Mouse (Mus musculus) megakaryocyte-erythroid progenitor cell, adult 5-6 weeks (primary cell): Measurements from ENCODE around the gene Iffo2. TPM values are rescaled to one million over a fixed set of nuclear protein-coding genes. Genes with fewer than 3 reads are reported as not detected.
"Not testable (repeated sequence)": the region's sequence is repeated elsewhere in the genome, so short reads cannot be mapped to it uniquely, and the experiment has no call there.

Source experiments
- ATAC-seq: replicated peaks from 2 replicates; pipeline ENCODE4 v1.8.0; 2016; ENCODE audit warnings: mild to moderate bottlenecking, inconsistent platforms; ENCODE audit not compliant: severe bottlenecking, poor library complexity, low FRiP score, low TSS enrichment
- total RNA-seq, 2 experiments: library from RNA; stranded (forward) in 1 of 2; stranded (reverse) in 1 of 2; fragments of 200-1000, 215-1000 nt in 1 of 2; fragments of >200 nt in 1 of 2; fragmentation: Nextera tagmentation in 1 of 2; gene quantifications; 2 replicates each; pipeline ENCODE4 v1.2.3; 2014 to 2017

Gene Iffo2
- total RNA-seq (2014; fragmentation: Nextera tagmentation) (0.35 and 0.37 TPM in 2 replicates), total RNA-seq (2017) (0.23 and 0.34 TPM in 2 replicates)

GRCm38 (mm10) chr4:139530248-139530647 lies at the start of gene Iffo2:
TSS of gene Iffo2 (plus strand) at chr4:139530548.
- not testable (repeated sequence) for ATAC-seq

GRCm38 (mm10) chr4:139481400-139481799 lies 48.9 kb upstream of the Iffo2 start:
- ATAC-seq = 0 out of 2 replicates have a peak, but pooled peaks have one; percentile 35

DNA sequence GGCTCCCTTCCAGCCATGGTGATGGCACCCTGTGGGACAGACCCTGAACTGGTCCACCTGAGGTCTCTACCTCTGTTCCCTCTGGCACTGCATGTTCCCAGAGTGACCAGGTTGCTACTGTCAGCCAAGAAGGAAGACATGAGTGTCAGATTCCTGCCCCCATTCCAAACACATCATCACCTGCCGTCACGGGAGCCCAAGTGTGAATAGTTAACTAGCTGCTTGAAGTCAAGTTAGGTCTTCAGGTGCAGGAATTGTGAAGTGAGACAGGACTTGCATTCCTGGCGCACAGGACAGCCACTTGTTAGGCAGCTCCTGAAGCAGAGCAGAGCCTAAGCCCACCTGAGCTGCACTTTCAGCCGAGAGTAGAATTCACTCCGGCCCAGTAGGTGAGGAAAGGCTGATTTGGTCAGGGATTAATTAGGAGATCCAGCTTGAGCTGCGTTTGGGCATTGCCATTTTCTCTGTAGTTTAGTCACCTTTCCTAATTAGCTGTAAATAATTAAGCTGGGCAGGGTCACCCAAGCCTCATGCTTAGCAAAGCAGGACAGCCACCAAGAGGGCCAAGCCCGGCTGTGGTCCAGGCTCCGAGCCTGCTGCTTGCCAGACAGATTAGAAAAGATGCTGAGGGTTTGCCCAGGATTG lies 46.8 kb upstream of the Iffo2 start:
- no peak for ATAC-seq

- no peak for ATAC-seq
Measured at GRCm38 (mm10) chr4:139484496-139484895, 45.9 kb upstream of the Iffo2 start.

- ATAC-seq = no peak
Measured at GRCm38 (mm10) chr4:139487085-139487484, 43.3 kb upstream of the Iffo2 start.

DNA sequence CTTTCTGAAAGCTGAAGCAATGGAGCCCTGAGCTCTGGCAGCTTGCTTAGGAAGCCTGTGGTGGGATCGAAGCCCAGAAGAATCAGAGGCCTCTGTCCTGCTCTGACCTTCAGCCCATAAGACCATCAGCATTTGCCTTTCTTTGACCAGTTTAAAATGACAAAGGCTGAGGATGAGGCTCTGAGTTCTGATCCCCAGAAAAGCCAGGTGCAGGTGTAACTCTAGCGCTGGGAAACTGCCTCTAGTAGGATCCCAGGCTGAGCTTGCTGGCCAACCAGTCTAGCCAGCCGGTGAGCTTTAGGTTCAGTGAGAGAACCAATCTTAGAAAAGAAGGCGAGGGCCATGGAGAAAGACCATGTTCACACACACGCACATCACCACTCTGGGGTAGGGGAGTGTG lies 42.0 kb upstream of the Iffo2 start:
- no peak for ATAC-seq

- ATAC-seq = no peak
Measured at GRCm38 (mm10) chr4:139489946-139490345, 40.4 kb upstream of the Iffo2 start.

- ATAC-seq = no peak
Measured at GRCm38 (mm10) chr4:139490413-139491055, 39.8 kb upstream of the Iffo2 start.

GRCm38 (mm10) chr4:139491541-139492170 lies 38.7 kb upstream of the Iffo2 start:
- no peak for ATAC-seq

- ATAC-seq = 0 out of 2 replicates have a peak, but pooled peaks have one; percentile 9
Measured at GRCm38 (mm10) chr4:139492258-139492833, 38.0 kb upstream of the Iffo2 start.

DNA sequence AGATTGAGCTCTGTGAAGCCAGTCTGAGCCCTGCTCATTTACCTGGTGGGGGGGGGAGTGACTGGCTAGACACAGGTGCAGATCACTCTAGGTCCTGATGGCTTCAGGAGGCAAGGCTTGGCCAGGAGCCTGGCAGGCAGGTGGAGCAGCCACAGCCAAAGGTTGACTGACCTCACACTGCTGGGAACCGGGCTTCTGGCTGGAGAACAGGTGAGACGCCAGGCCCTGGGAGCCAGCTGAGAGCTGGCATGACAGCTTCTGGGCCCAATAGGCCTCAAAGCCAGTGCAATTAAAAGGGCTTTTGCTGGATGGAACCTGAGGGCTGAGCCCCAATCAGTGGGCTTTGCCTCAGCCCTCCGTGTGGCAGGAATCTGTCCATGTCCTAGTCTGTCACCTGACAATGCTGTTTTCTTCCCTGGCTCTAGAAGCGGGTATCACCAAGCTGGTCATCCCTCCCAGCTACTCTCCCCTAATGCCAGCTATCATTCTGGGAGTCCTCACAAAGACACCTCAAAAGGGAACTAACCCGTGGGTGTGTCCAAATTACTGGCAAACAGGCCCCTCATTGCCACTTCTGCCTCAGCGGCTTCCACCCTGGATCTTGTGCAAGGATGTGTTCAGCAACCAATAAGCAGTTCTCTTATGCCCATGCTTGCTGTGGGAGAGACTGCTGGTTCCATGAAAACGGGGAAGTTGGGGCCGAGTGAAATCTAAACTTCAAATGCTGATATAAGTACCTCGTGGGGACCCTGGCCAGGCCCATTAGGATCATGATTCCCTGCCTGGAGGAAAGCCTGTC lies 36.9 kb upstream of the Iffo2 start:
- ATAC-seq = no peak

DNA sequence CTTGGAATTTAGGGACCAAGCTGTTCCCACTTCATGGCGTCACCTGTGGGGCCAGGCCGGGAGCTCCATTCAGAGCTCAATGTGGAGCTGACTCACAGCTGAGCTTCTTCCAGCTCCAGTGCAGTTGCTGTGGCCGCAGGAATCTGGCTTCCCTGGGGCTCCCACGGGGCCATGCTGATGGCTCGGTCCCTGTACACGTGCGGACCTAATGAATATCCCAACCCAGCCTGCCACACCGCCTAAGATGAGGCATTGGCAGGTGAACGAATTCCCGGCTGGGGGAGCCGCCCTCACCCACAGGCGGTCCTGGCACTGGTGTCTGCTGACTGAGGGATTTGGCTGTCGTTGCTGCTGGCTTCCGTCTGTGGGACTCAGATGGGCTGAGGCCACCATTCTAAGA lies 29.5 kb upstream of the Iffo2 start:
- no peak for ATAC-seq

DNA sequence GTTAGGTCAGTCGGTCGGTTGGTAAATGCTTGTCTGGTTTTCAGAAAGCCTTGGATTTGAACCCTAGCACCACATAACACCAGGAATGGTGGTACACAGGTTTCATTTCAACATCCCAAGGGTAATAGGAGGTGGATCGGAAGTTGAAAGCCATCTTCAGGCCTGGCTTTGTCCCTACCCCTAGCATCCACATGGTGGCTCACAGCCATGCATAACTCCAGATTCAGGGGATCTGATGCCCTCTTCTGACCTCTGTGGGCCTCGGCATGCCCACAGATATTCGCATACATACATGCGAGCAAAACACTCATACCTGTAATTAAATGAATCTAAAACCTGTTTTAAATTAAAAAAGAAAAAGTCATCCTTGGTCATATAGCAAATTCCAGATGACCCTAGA lies 28.6 kb upstream of the Iffo2 start:
- ATAC-seq = no peak

DNA sequence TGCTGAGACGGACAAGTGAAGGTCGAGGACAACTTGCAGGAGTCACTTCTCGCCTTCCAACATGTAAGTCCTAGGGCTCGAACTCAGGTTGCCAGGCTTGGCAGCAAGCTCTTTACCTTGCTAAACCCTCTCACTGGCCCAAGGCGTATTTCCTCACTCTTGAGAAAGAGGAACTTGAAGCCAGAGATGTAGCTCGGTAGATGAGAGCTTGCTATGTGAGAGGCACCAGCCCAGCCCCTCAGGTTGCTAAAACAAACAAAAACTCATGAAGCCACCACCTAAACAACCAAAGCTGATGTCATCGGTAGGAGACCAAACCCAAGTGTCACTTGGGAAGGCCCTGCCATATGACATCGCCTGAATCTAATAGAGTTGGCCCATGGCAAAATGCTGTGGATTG lies 26.4 kb upstream of the Iffo2 start:
- no peak for ATAC-seq

DNA sequence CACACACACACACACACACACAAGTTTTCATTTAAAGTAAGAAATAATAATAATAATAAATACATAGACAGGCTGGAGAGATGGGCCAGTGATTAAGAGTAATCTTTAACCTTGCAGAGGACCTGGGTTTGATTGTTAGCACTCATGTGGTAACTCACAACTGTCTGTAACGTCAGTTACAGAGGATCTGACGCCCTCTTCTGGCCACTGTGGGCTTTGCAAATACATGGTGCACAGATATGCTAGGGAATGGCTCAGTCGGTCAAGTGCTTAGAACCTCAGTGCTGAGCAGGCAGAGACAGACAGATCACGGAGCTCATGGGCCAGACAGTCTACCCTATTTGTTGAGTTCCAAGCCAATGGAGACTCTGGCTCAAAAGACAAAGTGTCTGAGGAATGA lies 24.6 kb upstream of the Iffo2 start:
- no peak for ATAC-seq

GRCm38 (mm10) chr4:139506727-139507126 lies 23.6 kb upstream of the Iffo2 start:
- ATAC-seq = no peak

DNA sequence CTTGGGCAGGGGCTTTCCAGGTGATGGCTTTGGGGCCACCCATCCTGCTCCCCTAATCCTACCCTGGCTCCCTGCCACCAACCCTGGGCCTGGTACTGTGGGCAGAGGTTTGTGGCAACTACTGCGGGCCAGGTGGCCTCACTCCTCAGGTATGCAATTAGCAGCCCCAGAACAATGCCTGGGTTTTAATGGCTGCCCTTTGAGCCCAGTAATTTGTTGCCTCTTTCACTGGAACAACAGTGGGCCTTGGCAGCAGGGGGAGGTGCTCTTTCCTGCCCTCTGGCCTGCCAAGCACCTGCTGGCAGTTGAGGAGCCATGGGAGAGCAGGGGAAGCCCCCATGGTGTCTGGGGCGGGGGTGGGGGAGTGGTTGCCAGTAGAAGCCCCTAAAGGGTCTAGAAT lies 21.3 kb upstream of the Iffo2 start:
- no peak for ATAC-seq

GRCm38 (mm10) chr4:139511557-139511956 lies 18.8 kb upstream of the Iffo2 start:
- no peak for ATAC-seq

GRCm38 (mm10) chr4:139512985-139513384 lies 17.4 kb upstream of the Iffo2 start:
- peak; percentile 57 for ATAC-seq

- no peak for ATAC-seq
Measured at GRCm38 (mm10) chr4:139519221-139519620, 11.1 kb upstream of the Iffo2 start.
